Mouse (Mus musculus) gastrocnemius, postnatal 4 days (tissue): ENCODE data around the gene Drd4. TPM values are rescaled to one million over a fixed set of nuclear protein-coding genes. Genes with fewer than 3 reads are reported as not detected.
"Not testable (repeated sequence)": the region's sequence is repeated elsewhere in the genome, so short reads cannot be mapped to it uniquely, and the experiment has no call there.

ENCODE experiments used
- DNase-seq, 2 experiments: peaks; one replicate each; pipeline ENCODE4 v3.0.0; 2021 to 2022; ENCODE audit warnings: low spot score in 2 of 2, mixed read lengths in 2 of 2
- long read RNA-seq, 2 experiments: library from polyadenylated mRNA; stranded (forward); transcript quantifications; one replicate each; pipeline ENCODE4 v2.0.0; 2021
- total RNA-seq, 2 experiments: library from RNA; stranded (reverse); gene quantifications; 2 replicates each; pipeline ENCODE4 v1.2.3; 2021

Gene Drd4
- under 1 TPM; 0.16 to 0.25 TPM for total RNA-seq
- long read RNA-seq, experiment 1, partial matches to known transcripts: 0 of 1 reads
- long read RNA-seq, experiment 1, other reads (novel, unspliced or antisense): 1 of 1 reads
- long read RNA-seq, experiment 2: 0 reads

DNA sequence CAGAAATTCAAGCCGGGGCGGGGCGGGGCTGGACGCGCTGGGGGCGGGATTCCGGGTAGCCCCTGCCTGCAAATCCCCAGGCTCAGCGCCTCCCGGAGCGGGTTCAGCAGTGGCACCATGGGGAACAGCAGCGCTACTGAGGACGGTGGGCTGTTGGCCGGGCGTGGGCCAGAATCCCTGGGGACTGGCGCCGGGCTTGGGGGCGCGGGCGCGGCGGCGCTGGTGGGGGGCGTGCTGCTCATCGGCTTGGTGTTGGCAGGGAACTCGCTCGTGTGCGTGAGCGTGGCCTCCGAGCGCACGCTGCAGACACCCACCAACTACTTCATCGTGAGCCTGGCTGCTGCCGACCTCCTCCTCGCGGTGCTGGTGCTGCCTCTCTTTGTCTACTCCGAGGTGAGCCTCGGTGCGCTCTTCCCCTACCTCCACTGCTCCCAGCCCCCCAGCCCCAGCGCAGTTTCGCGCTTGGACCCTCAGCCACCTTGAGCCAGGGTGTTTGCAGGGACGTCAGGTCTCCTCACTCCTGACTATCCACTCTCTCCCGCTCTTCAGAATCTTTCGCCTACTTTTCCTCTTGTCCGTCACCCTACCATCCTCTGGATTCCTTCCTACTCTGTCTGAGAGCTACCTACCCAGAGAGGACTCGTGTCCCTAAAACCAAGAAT is at the start of gene Drd4:
TSS of gene Drd4 (plus strand) at position 86 of the 662 bp plus-strand sequence.
- no peak for DNase-seq

DNA sequence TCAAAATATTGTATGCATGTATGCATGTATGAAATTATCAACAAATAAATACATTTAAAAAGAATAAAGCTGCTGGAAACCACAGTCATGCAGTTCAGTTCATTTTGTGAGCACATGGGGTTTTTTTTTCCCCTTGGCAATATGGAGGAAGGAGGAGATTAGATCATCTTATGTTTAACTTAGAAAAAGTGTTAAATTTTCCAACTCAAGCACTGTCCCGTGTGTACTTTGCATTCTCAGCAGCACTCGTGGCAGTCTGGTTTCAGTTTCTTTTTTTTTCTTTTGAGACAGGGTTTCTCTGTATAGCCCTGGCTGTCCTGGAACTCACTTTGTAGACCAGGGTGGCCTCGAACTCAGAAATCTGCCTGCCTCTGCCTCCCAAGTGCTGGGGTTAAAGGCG is 41.3 kb upstream of the Drd4 start:
- DNase-seq: not testable (repeated sequence)

DNA sequence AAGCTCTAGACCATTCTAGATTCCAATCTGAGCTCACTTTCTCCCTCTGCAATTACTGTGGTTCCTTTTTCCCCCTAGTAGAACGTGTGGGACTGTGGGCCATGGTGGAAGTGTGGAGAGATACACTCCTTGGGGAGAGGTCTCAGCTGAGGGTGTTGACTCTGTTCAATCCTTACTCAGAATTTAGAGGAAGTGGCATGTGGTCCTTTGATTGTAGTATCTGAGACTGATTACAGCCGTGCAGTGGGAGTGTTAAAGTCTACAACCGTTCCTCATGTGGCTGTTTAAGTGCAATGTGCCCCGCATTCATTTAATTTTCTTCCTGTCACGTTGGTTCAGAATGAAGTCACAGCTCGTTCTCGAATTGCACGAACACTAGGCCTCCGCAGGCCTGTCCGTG is 35.6 kb upstream of the Drd4 start:
- no peak for DNase-seq

DNA sequence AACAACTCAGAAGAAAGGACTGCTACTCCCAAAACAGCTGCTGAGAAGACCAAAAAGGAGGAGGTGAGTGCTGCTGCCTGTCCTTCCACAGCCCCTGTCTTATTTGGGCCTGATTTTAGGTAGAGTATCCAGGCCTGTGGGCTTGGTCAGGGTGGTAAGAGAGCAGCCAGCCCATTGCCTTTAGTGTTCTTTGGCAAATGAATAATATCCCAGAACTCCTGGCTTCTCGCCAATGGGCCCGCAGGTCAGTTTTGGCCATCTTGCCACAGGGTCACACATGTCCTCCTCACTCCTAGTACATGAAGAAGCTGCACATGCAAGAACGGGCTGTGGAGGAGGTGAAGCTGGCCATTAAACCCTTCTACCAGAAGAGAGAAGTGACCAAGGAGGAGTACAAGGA is 30.3 kb upstream of the Drd4 start:
- DNase-seq: no peak

DNA sequence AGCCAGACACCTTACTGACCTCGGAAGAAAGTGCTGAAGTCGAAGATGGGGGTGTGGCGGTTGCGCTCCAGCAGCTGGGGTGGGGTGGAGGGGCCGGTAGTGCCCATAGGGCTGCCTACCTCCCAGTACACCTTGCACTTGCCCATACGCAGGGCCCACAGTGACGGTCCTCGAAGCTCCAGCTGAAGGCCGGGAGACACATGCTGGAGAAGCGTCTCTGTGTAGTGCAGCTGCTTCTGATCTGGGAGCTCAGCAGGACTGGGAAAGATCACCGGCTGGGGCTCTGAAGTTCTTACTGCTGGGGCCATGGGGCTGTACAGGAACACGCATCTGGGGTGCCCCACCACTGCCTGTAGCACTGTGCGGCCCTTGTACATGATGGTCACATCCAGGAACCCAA is 28.2 kb upstream of the Drd4 start:
- DNase-seq: no peak

DNA sequence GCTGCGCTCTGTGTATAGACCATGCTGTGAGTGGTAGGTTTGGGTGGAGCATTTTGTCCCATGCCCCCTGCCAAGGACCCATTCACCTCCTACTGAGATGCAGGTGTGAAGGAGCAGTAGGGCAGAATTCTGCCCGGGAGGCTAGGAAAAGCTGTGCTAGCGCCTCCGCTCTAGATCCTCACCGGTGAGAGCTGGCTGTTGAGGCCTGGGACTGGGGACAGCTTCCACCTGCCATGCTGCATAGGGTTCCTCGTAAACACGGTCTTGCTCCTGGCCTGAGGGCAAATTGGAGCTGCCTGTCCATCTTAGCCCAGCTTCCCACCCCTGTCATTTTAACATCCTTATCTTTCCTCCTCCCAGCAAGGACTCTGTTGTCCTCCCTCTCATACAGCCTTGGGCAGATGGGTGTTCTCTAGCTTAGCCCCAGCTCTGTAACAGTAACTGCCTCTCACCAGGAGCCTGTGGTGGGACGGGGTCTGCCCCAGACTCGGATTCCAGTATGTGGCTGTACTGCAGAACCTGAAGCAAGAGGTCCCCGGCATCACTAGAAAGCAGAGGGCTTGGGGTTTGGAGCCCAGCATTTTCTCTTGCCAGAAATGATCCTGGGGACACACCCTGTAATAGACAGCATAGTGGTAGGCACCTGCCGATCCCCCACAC is 27.6 kb upstream of the Drd4 start:
- no peak for DNase-seq

DNA sequence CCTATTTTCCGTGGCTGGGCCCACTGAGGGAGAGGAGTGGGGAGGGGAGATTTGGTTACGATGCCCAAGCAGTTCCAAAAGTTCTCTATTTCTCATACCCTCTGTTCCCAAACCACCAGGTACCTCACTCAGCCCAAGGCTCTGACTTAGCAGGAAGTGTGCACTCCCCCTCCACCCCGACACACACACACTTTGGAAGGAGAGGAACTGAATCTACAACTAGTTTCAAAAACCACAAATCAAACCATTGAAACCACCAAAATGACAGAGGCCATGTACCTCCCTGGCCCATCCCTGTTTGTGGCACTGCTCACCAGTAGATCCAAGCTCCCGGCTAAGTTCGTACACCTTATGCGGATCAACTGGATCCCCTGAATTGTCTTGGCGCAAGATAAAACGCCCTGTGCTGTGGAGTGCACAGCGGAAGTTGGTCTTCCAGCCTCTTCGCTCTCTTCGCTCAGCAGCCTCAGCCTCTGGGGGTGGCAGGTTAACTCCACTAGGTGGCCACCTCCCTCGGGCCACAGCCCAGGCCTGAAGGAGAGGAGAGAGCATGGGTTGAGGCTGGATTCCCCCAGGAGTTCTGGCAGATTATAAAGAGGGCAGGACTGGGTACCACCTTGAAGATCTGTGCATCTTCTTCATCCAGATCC is 26.9 kb upstream of the Drd4 start:
- no peak for DNase-seq

DNA sequence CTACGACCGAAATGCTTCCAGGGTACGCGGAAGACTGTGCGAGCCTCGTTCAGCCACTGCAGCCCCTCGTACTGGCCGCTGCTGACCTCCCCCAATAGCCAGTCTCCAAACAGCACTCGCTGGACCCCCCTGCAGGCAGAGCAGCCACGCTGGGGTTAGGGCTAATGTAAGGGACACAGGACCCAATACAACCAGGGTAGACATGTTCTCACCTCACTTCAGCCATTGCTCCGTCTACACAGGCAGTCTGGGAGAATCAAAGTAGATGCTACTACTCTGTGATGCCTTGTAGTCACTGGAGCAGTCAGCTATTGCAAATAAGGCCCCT is 26.4 kb upstream of the Drd4 start:
- DNase-seq: no peak

DNA sequence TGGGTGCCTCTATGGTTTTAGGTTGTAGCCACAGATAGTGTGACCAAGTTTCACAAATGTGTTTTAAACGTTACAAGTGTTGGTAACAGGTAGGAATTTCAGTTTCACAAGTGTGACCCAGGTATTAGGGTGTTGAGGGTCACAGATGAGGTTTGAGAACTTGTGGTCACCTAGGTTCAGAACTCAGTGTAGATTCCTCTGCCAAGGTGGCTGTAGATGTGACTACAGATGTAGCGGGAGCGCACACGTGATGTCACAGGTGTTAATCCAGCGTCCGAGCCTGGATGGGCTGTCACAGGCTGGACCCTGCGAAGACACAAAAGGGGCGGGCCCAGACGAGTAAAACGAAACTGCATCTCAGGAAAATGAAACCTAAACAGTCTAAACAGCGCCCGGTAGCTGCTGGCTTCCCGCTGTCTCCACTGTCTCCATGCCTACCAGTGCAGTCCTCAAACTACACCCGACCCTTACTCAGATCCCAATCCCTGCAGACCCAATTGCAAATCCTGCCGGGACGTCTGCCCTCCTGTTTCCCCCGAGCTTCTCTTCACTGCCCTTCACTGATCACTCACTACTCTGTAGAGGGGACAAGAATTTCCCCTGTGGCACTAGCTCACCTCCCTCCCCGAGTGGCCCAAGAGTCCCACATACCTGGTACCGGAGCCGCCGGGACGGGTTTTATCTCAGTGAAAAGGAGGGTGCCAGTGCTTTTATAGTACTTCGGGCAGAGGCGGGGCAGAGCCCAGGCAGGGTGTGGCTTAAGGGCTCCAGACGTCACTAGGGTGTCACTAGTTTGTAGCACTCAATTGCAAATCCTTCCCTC is 25.9 kb upstream of the Drd4 start, which contains the start of gene Irf7:
TSS of gene Irf7 (minus strand) at position 743 of the 823 bp plus-strand sequence.
- no peak for DNase-seq

DNA sequence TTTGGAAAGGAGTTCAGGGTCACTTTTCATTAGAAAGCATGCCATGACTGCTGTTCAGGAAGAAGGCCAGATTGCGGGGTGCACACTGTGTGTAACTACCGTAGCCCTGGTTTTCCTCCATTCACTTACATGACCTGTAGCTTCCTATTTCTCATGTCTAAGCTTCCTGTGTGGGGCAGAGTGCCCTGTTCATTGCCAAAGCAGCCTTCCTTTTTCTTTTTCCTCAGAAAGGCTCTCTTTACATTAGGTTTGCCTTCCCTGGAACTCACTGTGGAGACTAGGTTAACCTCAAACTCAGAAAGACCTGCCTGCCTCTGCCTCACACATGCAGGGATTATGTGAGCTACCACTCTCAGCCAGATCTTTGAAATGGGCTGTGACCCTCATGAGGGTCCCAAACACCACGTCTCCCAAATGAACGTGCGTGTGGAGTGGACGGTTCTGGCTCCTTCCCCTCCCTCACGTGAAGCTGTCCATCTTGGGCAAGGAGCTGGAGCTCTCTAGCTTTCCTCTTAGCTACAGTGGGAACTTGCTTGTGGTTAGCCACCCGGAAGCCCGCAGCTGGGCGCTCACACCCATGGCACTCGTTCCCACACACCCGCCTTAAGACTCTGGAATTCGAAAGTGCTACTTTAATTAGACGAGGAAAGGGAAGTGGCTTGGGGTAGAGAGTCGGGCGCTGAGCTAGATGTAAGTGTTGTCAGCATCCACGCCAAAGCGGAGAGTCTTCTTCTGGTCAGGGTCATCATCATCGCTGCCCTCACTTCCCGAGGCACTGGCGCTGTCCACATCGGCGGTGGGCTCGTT is 23.1 kb upstream of the Drd4 start:
- no peak for DNase-seq

DNA sequence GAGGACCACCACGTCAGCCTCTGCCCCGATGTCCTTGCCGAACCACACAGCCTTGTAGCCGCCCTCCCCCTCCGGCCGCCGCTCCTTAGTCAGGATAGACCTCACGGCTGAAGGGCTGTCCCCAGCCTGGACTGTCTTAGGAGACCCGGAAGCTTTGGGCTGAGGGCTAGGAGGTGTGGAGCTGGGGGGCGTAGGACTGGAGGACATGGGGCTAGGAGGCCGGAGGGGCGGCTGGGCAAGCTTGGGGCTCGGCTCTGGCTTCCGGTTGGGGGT is 22.6 kb upstream of the Drd4 start:
- no peak for DNase-seq

DNA sequence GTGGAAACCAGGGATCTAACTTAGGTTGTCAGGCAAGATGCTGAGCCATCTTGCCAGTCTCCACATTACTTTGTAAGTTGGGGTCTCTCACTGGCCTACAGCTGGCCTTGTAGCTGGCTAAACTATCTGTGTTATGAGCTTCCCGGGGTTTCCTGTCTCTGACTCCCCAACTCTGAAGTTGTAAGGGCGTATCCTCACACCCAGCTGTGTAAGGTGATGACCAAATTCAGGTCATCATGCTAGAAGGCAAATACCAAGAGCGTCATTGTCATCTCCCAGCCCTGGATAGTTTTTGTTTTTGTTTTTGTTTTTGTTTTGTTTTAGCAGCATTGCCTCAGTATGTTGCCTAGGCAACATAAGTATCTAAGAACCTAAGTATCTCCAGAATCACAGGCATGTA is 21.2 kb upstream of the Drd4 start:
- DNase-seq: no peak

DNA sequence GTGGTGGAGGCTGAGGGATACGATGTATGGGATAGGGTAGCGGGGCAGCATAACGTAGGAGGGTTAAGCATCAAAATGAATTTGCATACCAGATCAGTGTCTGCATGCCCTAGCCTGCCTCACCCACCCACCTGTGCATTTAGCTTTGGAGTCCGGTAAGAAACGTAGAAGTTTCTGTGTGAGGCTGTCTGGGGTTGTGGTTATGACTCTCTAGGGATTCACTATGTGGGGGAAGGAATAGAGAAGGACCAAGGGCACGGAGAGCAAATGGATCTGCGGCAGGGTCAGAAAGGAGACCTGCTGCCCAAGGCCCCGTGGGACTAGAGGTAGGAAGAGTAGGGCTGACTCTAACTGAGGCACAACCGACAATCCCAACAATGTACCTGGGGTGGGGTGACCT is 16.4 kb upstream of the Drd4 start:
- no peak for DNase-seq

DNA sequence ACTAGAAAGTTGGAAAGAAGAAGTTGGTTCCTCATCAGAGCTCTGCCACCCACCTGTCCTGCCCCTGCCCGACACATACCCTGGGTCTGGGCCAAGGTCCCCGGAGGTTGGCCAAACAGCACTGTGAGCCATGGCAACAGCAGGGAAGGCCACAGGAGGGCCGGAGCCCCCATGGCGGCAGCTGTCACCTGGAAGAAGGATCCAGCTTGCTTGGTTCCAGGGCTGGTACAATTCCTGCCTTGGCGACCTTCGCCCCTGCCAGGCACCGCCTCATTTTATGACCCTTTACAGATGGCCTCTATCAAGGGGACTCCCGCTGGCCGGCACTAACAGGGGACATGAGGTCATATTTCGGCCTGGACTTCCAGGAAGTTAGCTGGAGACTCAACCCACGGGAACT is 15.3 kb upstream of the Drd4 start, which contains the start of gene Cdhr5:
TSS of gene Cdhr5 (minus strand) at position 241 of the 400 bp plus-strand sequence.
- no peak for DNase-seq

DNA sequence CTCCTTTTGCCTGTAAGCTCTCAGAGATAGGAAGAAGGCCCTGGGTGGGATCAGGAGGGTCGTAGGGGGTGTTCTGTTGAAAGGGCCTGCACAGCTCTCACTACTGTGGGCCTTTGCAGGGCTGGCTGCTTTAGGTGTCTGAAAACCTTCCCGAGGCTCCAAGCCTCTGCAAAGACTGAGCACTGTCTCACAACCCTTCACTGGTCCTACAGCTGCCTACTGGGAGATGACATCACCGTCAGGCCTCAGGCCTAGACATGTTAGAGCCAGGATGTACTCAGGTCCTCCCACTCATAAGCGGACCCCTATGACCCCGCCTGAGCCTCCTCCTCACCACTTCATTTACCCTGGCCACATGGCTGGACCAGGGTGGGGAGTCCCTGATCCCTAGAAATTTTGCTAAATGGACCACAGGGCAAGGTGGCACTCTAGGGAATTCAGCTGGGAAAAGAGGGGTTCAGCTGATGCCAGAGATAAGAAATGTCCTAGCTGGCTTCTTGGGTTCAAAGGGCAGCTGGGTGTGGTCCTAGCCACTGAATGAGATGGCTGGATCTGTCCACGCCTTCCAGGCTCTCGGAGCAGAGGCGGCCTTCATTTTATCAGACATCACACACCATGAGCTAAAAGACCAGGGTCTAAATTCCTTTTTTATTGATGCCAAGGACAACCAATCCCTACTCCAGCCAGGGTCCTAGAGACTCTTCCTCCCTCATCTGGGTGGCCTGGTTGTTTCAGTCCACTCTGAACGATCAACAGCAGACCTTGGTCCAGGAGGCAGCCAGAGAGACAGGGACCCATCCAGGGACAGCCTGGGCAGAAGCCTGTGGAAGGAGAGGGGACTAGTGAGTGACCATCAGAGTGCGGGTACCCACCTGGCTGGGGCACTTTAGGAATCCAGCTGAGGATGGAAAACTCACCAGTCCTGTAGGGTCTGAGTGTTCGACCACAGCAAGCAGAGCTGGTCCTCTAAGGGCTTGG is 13.8 kb upstream of the Drd4 start:
- no peak for DNase-seq

DNA sequence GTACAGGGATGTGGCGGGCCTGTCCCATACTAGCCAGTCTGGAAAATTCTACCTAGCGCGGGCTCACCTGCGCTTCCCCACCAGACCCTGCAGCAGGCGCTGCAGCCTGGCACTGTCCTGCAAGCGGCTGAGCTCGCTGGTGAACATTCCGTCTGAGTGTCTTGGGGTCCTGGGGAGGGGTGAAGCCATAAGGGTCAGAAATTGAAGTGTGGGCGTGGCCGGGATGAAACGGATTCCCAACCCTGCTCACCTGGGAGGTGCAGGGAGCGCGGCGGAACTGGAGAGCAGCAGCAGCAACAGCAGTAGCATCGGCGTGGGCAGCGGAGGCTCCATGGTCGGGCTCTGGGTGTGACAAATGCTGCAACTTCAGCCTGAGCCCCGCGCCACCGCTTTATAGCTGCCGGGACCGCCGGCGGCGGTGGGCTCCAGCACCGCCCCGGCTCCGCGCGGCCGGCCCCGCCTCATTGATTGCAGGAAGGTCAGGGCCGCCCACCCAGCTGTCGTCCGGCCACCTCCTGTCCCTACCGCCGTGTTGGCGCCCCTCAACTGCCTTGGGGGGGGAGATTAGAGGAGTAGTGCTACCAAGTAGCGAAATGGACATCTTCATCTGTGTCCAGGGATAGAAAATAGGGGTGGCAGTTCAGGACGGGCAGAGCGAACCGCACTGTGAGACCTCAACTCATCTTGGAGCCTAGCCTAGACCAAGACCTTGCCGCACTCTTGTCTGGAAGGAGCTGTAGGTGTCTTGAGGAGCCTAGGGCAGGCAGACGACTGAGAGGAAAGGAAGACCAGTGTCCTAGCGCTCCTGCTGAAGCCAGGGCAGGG is 12.8 kb upstream of the Drd4 start, which contains the start of gene Sct:
TSS of gene Sct (minus strand) at position 368 of the 825 bp plus-strand sequence.
- no peak for DNase-seq

DNA sequence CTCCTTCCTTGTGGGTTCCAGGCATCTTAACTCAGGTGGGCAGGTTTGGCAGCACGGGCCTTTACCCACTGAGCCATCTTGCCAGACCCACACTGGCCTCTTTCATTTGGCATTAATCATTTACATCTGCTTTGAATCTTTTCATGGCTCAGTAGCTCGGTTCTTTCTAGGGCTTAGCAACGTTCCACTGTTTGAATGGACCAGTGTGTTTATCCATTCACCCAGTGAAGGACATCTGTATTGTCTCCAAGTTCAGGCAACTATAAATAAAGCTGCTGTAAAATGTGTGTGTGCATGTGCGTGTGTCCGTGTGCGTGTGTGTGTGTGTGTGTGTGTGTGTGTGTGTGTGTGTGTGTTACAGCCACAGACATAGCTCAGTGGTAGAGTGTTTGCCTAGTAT is 10.4 kb upstream of the Drd4 start:
- DNase-seq: no peak

DNA sequence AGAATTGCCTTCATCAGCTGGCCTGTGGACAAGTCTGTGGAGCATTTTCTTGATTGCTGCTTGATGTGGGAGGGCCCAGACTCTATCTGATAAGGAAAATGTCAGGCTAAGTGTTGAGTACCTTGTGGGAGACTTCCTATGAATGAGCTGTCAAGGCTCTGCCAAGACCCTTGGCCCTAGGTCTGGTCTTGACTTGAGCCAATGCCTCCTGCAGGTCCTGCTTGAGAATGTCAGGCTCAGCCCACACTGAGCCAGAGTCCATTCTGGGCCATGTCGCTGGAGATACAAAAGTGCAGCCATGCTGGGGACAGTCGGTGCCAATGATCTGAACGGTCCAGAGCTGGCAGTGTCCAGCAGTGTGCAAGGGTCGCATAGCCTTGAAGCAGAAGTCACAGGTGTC is 9.1 kb upstream of the Drd4 start:
- no peak for DNase-seq

DNA sequence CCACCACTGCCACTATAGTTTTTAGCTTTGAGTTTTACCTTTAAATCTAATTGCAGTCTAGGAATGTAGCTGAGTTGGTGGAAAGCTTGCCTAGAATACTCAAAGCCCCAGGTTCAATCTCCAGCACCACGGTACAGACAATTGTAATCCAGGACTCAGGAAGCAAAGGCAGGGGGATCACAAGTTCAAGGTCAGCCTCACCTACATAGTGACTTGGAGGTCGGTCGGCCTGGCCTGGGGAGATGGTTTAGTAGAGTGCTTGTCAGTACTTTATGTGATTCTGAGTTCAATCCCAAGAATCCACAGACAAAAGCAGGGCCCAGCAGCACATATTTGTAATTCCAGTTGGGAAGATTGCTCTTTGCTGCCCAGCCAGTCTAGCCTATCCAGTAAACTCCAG is 3.8 kb upstream of the Drd4 start:
- DNase-seq: no peak
